In the genomic region with DNA sequence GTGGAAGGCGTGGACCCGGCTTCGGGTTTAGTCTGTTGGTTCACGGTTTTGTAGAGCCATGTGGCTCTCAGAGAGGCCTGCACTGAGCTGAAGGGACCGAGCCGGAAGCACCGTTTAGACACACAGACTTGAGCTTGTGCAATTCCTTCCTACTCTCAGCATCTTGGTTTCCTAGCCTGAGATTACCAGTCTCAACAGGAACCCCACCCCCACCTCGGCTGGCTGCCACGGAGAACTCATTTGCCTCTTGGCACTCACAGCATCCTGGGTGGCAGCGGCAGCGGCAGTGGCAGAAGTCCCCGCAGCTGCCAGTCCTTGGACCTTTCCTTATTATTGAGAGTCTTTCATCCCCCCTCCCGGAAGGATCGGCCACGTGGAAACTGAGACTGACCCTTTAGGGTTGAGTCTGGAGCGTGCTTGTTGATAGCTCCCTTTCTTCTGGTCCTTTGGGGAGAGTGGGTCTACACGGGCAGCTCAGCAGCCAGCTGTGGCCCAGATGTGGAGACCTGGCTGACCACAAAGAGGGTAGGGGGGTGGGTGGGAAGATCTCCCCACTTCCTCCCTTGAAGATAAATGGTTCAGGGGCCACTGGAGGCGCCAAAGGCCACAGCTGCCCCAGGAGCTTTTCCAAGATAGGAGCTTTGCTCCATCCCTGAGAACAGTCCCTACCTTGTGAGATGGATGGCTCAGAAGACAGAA, we compare ENCODE assay signal across 8 mouse cellular contexts. TPM values are rescaled to one million over a fixed set of nuclear protein-coding genes. Genes with fewer than 3 reads are reported as not detected.
DNase-seq lines count a peak whose midpoint lies in the region; ATAC-seq lines count a peak whose summit lies in the region.
"Had no signal": no experiment of that assay in that cellular context is flagged by ENCODE, and none has a peak within 500 bp of the region (broad histone marks: within the 10 kb centered on the region; RNA-seq: fewer than 3 reads in every experiment).

No protein-coding gene starts in this region.

- H3K27me3 ChIP-seq in kidney, embryonic 14.5 days (ENCODE audit: control insufficient read depth, insufficient read depth, low read length), result no peaks in the 10 kb centered on the region
- no peaks in the 10 kb centered on the region; the same call in 1 of the 2 replicates for H3K27me3 ChIP-seq in embryonic facial prominence, embryonic 13.5 days

- DNase-seq in kidney, adult 8-10 months, result peak; percentile 14 to 31
- DNase-seq in layer of hippocampus, postnatal 25 days (ENCODE audit: extremely low spot score in 1 of 2, low spot score in 1 of 2), result peak; percentile 26 to 54
- peak; percentile 65 for DNase-seq in mesoderm, embryonic 11.5 days (ENCODE audit: low read depth, low spot score)
- DNase-seq in gastrocnemius, postnatal 14 days, result no peak

- WGBS in kidney, embryonic 14.5 days, result 56% methylated on average over 18 of the region's 18 CpGs
- WGBS in embryonic facial prominence, embryonic 13.5 days, result 49% methylated on average over 18 of the region's 18 CpGs

- H3K4me1 ChIP-seq in kidney, embryonic 14.5 days (ENCODE audit: control insufficient read depth, insufficient read depth, low read length), result peaks cover 16% of the 10 kb centered on the region; the same call in 1 of the 2 replicates
- H3K4me1 ChIP-seq in embryonic facial prominence, embryonic 13.5 days, result peaks cover 41% of the 10 kb centered on the region

- intact Hi-C loops in gastrocnemius, postnatal 14 days (cut with DNase I; ENCODE audit: low total_unique reads), result no loop called here

- no peak overlapping the region for H3K27ac ChIP-seq in kidney, embryonic 14.5 days (ENCODE audit: low read depth, low read length)
- H3K27ac ChIP-seq in embryonic facial prominence, embryonic 13.5 days, result 0 out of 2 replicates have a peak overlapping the region, but pooled peaks have one; percentile 28

- ATAC-seq in kidney, embryonic 14.5 days (ENCODE audit: low FRiP score, low TSS enrichment), result no peak
- no peak for ATAC-seq in embryonic facial prominence, embryonic 13.5 days (ENCODE audit: insufficient number of reproducible peaks, insufficient read depth, low FRiP score, low TSS enrichment, low read depth)
- no peak for ATAC-seq in activated CD4-positive, CD25-positive, alpha-beta regulatory T cell, adult 4 months

- no peaks in the 10 kb centered on the region for H3K9me3 ChIP-seq in kidney, embryonic 14.5 days (ENCODE audit: control insufficient read depth, low read length)
- H3K9me3 ChIP-seq in embryonic facial prominence, embryonic 13.5 days, result no peaks in the 10 kb centered on the region

- H3K9ac ChIP-seq in kidney, embryonic 14.5 days (ENCODE audit: low read depth, low read length), result no peak overlapping the region
- no peak overlapping the region for H3K9ac ChIP-seq in embryonic facial prominence, embryonic 13.5 days

- no peak overlapping the region for H3K4me2 ChIP-seq in kidney, embryonic 14.5 days (replicated peaks; ENCODE audit: low read depth, low read length)
- H3K4me2 ChIP-seq in embryonic facial prominence, embryonic 13.5 days, result peak overlapping the region; percentile 21; the same call in 1 of the 2 replicates

- H3K36me3 ChIP-seq in kidney, embryonic 14.5 days (ENCODE audit: control insufficient read depth, insufficient read depth, low read length), result no peaks in the 10 kb centered on the region
- H3K36me3 ChIP-seq in embryonic facial prominence, embryonic 13.5 days, result no peaks in the 10 kb centered on the region

- no peak overlapping the region for H3K4me3 ChIP-seq in kidney, embryonic 14.5 days (ENCODE audit: low read length)
- no peak overlapping the region for H3K4me3 ChIP-seq in embryonic facial prominence, embryonic 13.5 days

RNA-seq across cellular contexts. Expression of a gene that starts 24.0 kb away (rescaled TPM):
- polyA plus RNA-seq in kidney, embryonic 14.5 days (2014; fragmentation: Nextera tagmentation; extraction: Ambion mirVana), result 12.7 and 15.6 TPM in 2 replicates
- polyA plus RNA-seq in embryonic facial prominence, embryonic 13.5 days (2015; fragmentation: Nextera tagmentation; extraction: Ambion mirVana), result 4.3 and 6.3 TPM in 2 replicates
- total RNA-seq in layer of hippocampus, postnatal 25 days (2021), result 1 to 10 TPM in 1 of 2 experiments, under 1 TPM in 1; 0.85 to 1.0 TPM
- polyA plus RNA-seq in activated CD4-positive, CD25-positive, alpha-beta regulatory T cell, adult 4 months (2017; shearing (Covaris generic)), result not detected
- 10 to 100 TPM in 1 of 2 experiments, 1 to 10 TPM in 1; 8.6 to 10.8 TPM for total RNA-seq in gastrocnemius, postnatal 14 days (2021)
- total RNA-seq: neutrophil, adult 5-6 weeks had no signal
